Mouse (Mus musculus) bone marrow, adult 2 months (tissue): ENCODE measurements around the gene Rhoj.

Experiments used
- CTCF ChIP-seq: fragments of 200-500 bp; IDR thresholded peaks from 2 replicates; pipeline ENCODE4 v1.5.1; 2011; ENCODE audit warnings: low read length, control low read depth; ENCODE audit not compliant: control insufficient read depth, insufficient read depth
- POLR2A ChIP-seq: fragments of 200-500 bp; IDR thresholded peaks from 2 replicates; pipeline ENCODE4 v1.6.1; 2011; ENCODE audit warnings: low read depth, mild to moderate bottlenecking, control low read depth, low read length, borderline replicate concordance; ENCODE audit not compliant: control insufficient read depth

GRCm38 (mm10) chr12:75367371-75367770, 59.2 kb downstream of the Rhoj start:
- TF ChIP-seq POLR2A: no peak
- no peak for TF ChIP-seq CTCF
